Comparison of ENCODE assay signal across 21 mouse cellular contexts in genomic region chr4:76415624-76416023, GRCm38 (mm10).
DNase-seq lines count a peak whose midpoint lies in the region; ATAC-seq and TF ChIP-seq lines count a peak whose summit lies in the region.
"Had no signal": no experiment of that assay in that cellular context is flagged by ENCODE, and none has a peak within 500 bp of the region (broad histone marks: within the 10 kb centered on the region; RNA-seq: fewer than 3 reads in every experiment).

No protein-coding gene starts in this region.

- no peak overlapping the region for H3K4me2 ChIP-seq in kidney, embryonic 15.5 days
- H3K4me2 ChIP-seq: forebrain, embryonic 13.5 days; heart, embryonic 11.5 days; hindbrain, embryonic 12.5 days; hindbrain, embryonic 15.5 days had no signal

- TF ChIP-seq CTCF in kidney, adult 2 months (conservative IDR thresholded peaks at IDR 0.05; ENCODE audit: insufficient read depth, insufficient read length, low read depth, low read length): no peak

- no peaks in the 10 kb centered on the region for H3K27me3 ChIP-seq in kidney, adult 2 months (replicated peaks; ENCODE audit: control insufficient read depth, insufficient read depth, low read length)
- no peaks in the 10 kb centered on the region for H3K27me3 ChIP-seq in kidney, embryonic 15.5 days
- H3K27me3 ChIP-seq: forebrain, embryonic 13.5 days; hindbrain, embryonic 12.5 days; hindbrain, embryonic 15.5 days had no signal

- peak overlapping the region; percentile 38; the same call in 1 of the 2 replicates for H3K27ac ChIP-seq in kidney, adult 2 months (ENCODE audit: insufficient read depth, low read depth, low read length)
- H3K27ac ChIP-seq in kidney, embryonic 15.5 days: no peak overlapping the region
- H3K27ac ChIP-seq: forebrain, embryonic 10.5 days; forebrain, embryonic 13.5 days; hindbrain, embryonic 12.5 days; hindbrain, embryonic 15.5 days had no signal

- H3K36me3 ChIP-seq in kidney, adult 2 months (ENCODE audit: control insufficient read depth, insufficient read depth, low read length): no peaks in the 10 kb centered on the region
- no peaks in the 10 kb centered on the region for H3K36me3 ChIP-seq in kidney, embryonic 15.5 days
- H3K36me3 ChIP-seq: forebrain, embryonic 10.5 days; hindbrain, embryonic 12.5 days; hindbrain, embryonic 15.5 days had no signal

- DNase-seq in kidney, adult 2 months: peak; percentile 74
- no peak for DNase-seq in kidney, postnatal 4 days
- DNase-seq in kidney, postnatal 14 days: peak; percentile 12
- peak; percentile 4 for DNase-seq in retina, postnatal 1 day
- no peak for DNase-seq in retina, embryonic 14.5 days (ENCODE audit: low spot score)
- DNase-seq: adrenal gland, adult 2 months; adrenal gland, postnatal 25 days; cerebellum, adult 18-20 months; cerebellum, adult 9-10 months; cerebellum, postnatal 14 days; gastrocnemius, postnatal 10 days; gastrocnemius, postnatal 36 days; heart, adult 11 months had no signal

- H3K4me1 ChIP-seq in kidney, adult 2 months (ENCODE audit: control insufficient read depth, insufficient read depth, low read length): peaks cover 21% of the 10 kb centered on the region; the same call in 1 of the 2 replicates
- no peaks in the 10 kb centered on the region for H3K4me1 ChIP-seq in kidney, embryonic 15.5 days
- H3K4me1 ChIP-seq: forebrain, embryonic 10.5 days; forebrain, embryonic 13.5 days; hindbrain, embryonic 12.5 days; hindbrain, embryonic 15.5 days had no signal

- TF ChIP-seq POLR2A in kidney, adult 2 months (IDR thresholded peaks at IDR 0.05; ENCODE audit: low read depth, low read length): no peak

- WGBS in kidney, adult 2 months: 44% methylated on average over 5 of the region's 5 CpGs
- WGBS in kidney, embryonic 15.5 days: 71% methylated on average over 5 of the region's 5 CpGs

- H3K4me3 ChIP-seq in kidney, adult 2 months (ENCODE audit: insufficient read depth, low read depth, low read length): no peak overlapping the region
- no peak overlapping the region for H3K4me3 ChIP-seq in kidney, embryonic 15.5 days (replicated peaks)
- H3K4me3 ChIP-seq: forebrain, embryonic 10.5 days; forebrain, embryonic 13.5 days; hindbrain, embryonic 12.5 days; hindbrain, embryonic 15.5 days had no signal

- H3K9ac ChIP-seq in kidney, embryonic 15.5 days: no peak overlapping the region
- H3K9ac ChIP-seq: forebrain, embryonic 13.5 days; hindbrain, embryonic 12.5 days; hindbrain, embryonic 15.5 days had no signal

- ATAC-seq in kidney, embryonic 15.5 days (replicated peaks; ENCODE audit: low FRiP score): no peak
- ATAC-seq: CD4-positive, CD25-positive, alpha-beta regulatory T cell, adult 4 months; forebrain, embryonic 13.5 days; forebrain, embryonic 16.5 days had no signal

- H3K9me3 ChIP-seq in kidney, embryonic 15.5 days (replicated peaks): no peaks in the 10 kb centered on the region
- H3K9me3 ChIP-seq: forebrain, embryonic 10.5 days; forebrain, embryonic 13.5 days; hindbrain, embryonic 12.5 days; hindbrain, embryonic 15.5 days had no signal

Comparison
In these comparisons a context has a peak if more than half of its experiments do, and no peak if none do; other contexts are left out.
1. DNase-seq: peak in kidney, adult 2 months (single experiment), kidney, postnatal 14 days (single experiment) and retina, postnatal 1 day (single experiment); none in kidney, postnatal 4 days (0 of 2) and retina, embryonic 14.5 days (single experiment).